In the genomic region with DNA sequence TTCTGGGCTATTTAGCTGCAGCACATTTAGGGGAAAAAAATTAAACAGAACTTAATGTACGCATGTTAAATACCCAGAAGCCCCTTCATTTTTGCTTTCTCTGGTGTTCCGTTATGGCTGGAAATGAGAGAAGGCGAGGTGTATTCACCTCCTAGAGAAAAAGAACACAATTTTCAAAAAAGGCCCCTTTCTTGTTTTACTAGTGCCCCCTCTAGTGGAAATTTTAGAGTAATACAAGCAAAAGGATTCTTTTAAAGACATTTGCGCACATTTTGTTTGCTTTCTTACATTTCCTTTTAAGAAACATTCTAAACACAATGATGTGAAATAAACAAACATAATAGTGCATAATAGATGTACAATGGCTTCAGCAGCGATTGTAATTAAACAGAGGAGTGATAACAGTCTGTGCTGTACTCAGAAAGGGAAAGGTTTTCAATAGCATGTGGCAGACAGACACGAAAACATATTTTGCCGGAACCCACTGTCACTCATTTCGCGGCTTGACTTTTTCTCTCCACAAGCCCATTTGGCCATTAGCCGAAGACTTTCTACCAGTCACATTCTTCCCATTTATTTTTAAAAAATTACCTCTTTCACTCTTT, we compare ENCODE assay signal across 10 mouse cellular contexts.
DNase-seq lines count a peak whose midpoint lies in the region; ATAC-seq and TF ChIP-seq lines count a peak whose summit lies in the region.
"Had no signal": no experiment of that assay in that cellular context is flagged by ENCODE, and none has a peak within 500 bp of the region (broad histone marks: within the 10 kb centered on the region; RNA-seq: fewer than 3 reads in every experiment).

No protein-coding gene starts in this region.

- no peak for DNase-seq in gastrocnemius, adult 2 months
- no peak for DNase-seq in gastrocnemius, postnatal 4 days (ENCODE audit: low spot score in 2 of 2)
- peak; percentile 2 for DNase-seq in 3134 (ENCODE audit: extremely low read depth, insufficient read length, low spot score)
- peak; percentile 74 for DNase-seq in forebrain, postnatal 0 days
- DNase-seq in natural killer cell, adult 2 months (ENCODE audit: low spot score in 2 of 2), result no peak
- DNase-seq in spleen, adult 18-20 months, result no peak
- DNase-seq: gastrocnemius, postnatal 25 days had no signal

- intact Hi-C loops in gastrocnemius, adult 2 months (cut with DNase I), result no loop called here

- peak overlapping the region; percentile 32 for H3K4me2 ChIP-seq in forebrain, postnatal 0 days (ENCODE audit: low read depth)
- no peak overlapping the region for H3K4me2 ChIP-seq in kidney, embryonic 14.5 days (replicated peaks; ENCODE audit: low read depth, low read length)
- H3K4me2 ChIP-seq: liver, embryonic 15.5 days had no signal

- no peaks in the 10 kb centered on the region for H3K9me3 ChIP-seq in E14TG2a.4 (ENCODE audit: low read length)
- H3K9me3 ChIP-seq in forebrain, postnatal 0 days (ENCODE audit: low read length), result no peaks in the 10 kb centered on the region
- no peaks in the 10 kb centered on the region for H3K9me3 ChIP-seq in kidney, embryonic 14.5 days (ENCODE audit: control insufficient read depth, low read length)
- H3K9me3 ChIP-seq: liver, embryonic 15.5 days had no signal

- H3K4me3 ChIP-seq in gastrocnemius, adult 2 months, result no peak overlapping the region
- H3K4me3 ChIP-seq in E14TG2a.4 (replicated peaks; ENCODE audit: low read length), result no peak overlapping the region
- no peak overlapping the region for H3K4me3 ChIP-seq in forebrain, postnatal 0 days (ENCODE audit: low read depth, low read length)
- H3K4me3 ChIP-seq in kidney, embryonic 14.5 days (ENCODE audit: low read length), result no peak overlapping the region
- H3K4me3 ChIP-seq: liver, embryonic 15.5 days had no signal

- no peaks in the 10 kb centered on the region for H3K27me3 ChIP-seq in E14TG2a.4 (ENCODE audit: insufficient read depth, low read length)
- no peaks in the 10 kb centered on the region for H3K27me3 ChIP-seq in forebrain, postnatal 0 days (ENCODE audit: insufficient read depth, low read length)
- H3K27me3 ChIP-seq in kidney, embryonic 14.5 days (ENCODE audit: control insufficient read depth, insufficient read depth, low read length), result no peaks in the 10 kb centered on the region
- H3K27me3 ChIP-seq: liver, embryonic 15.5 days had no signal

- no peak overlapping the region for H3K27ac ChIP-seq in gastrocnemius, adult 2 months
- no peak overlapping the region for H3K27ac ChIP-seq in forebrain, postnatal 0 days (ENCODE audit: low read depth, low read length)
- H3K27ac ChIP-seq in kidney, embryonic 14.5 days (ENCODE audit: low read depth, low read length), result no peak overlapping the region
- H3K27ac ChIP-seq: liver, embryonic 15.5 days had no signal

- no peaks in the 10 kb centered on the region for H3K36me3 ChIP-seq in E14TG2a.4 (ENCODE audit: insufficient read depth, low read length)
- no peaks in the 10 kb centered on the region for H3K36me3 ChIP-seq in forebrain, postnatal 0 days (ENCODE audit: insufficient read depth)
- H3K36me3 ChIP-seq in kidney, embryonic 14.5 days (ENCODE audit: control insufficient read depth, insufficient read depth, low read length), result no peaks in the 10 kb centered on the region
- H3K36me3 ChIP-seq: liver, embryonic 15.5 days had no signal

- no peaks in the 10 kb centered on the region for H3K4me1 ChIP-seq in E14TG2a.4 (replicated peaks; ENCODE audit: low read depth, low read length)
- H3K4me1 ChIP-seq in forebrain, postnatal 0 days (ENCODE audit: insufficient read depth), result no peaks in the 10 kb centered on the region
- H3K4me1 ChIP-seq in kidney, embryonic 14.5 days (ENCODE audit: control insufficient read depth, insufficient read depth, low read length), result no peaks in the 10 kb centered on the region
- H3K4me1 ChIP-seq: liver, embryonic 15.5 days had no signal

- no peak overlapping the region for H3K9ac ChIP-seq in forebrain, postnatal 0 days
- no peak overlapping the region for H3K9ac ChIP-seq in kidney, embryonic 14.5 days (ENCODE audit: low read depth, low read length)
- H3K9ac ChIP-seq: liver, embryonic 15.5 days had no signal

- WGBS in forebrain, postnatal 0 days, result 31% methylated on average over 10 of the region's 10 CpGs
- WGBS in kidney, embryonic 14.5 days, result 45% methylated on average over 10 of the region's 10 CpGs

- peak; percentile 37; the same call in 1 of the 2 replicates for TF ChIP-seq CTCF in gastrocnemius, adult 2 months (IDR thresholded peaks at IDR 0.05)
- TF ChIP-seq CTCF in E14TG2a.4 (conservative IDR thresholded peaks at IDR 0.05; ENCODE audit: low read length), result peak; percentile 65
- TF ChIP-seq CTCF in forebrain, postnatal 0 days (IDR thresholded peaks at IDR 0.05; ENCODE audit: low read depth), result peak; percentile 66

- ATAC-seq in forebrain, postnatal 0 days, result peak; percentile 68
- ATAC-seq in kidney, embryonic 14.5 days (ENCODE audit: low FRiP score, low TSS enrichment), result no peak

Comparison
In these comparisons a context has a peak if more than half of its experiments do, and no peak if none do; other contexts are left out.
1. DNase-seq: peak in 3134 (single experiment) and forebrain, postnatal 0 days (single experiment); none in gastrocnemius, adult 2 months (single experiment), gastrocnemius, postnatal 4 days (0 of 2), natural killer cell, adult 2 months (0 of 2) and spleen, adult 18-20 months (0 of 2).
2. Peak in every context shown above with its lines, with median percentiles within 50 percentile points of each other: CTCF ChIP-seq.